Mouse (Mus musculus) CH12.LX (cell line): Measurements from ENCODE around the gene Focad. TPM values are rescaled to one million over a fixed set of nuclear protein-coding genes. Genes with fewer than 3 reads are reported as not detected.

Experiments
- DNase-seq: peaks from one replicate; pipeline ENCODE4 v3.0.0-alpha.2; 2013; ENCODE audit errors: extremely low read depth
- H3K27ac ChIP-seq: 2 replicates; pipeline ENCODE4 v1.5.1; 2012; ENCODE audit warnings: low read depth, mild to moderate bottlenecking, control low read depth, moderate library complexity; ENCODE audit not compliant: insufficient read depth
- H3K27me3 ChIP-seq: replicated peaks from 2 replicates; pipeline ENCODE3; 2012; ENCODE audit warnings: inconsistent platforms
- H3K36me3 ChIP-seq, 2 experiments: replicated peaks in 1 of 2; 2 replicates each; pipeline versions ENCODE3 to v1.6.1; 2012; ENCODE audit warnings: inconsistent platforms in 1 of 2, low read length in 1 of 2, mild to moderate bottlenecking in 1 of 2, mixed read lengths in 1 of 2, moderate library complexity in 1 of 2; ENCODE audit not compliant: control insufficient read depth in 1 of 2, insufficient read depth in 1 of 2
- H3K4me1 ChIP-seq, 2 experiments: 2 replicates each; pipeline ENCODE4 v1.6.1; 2012; ENCODE audit warnings: inconsistent platforms in 1 of 2, moderate library complexity in 1 of 2; ENCODE audit not compliant: insufficient read depth in 2 of 2, control insufficient read depth in 1 of 2
- H3K4me2 ChIP-seq: 2 replicates; pipeline ENCODE4 v1.6.1; 2012; ENCODE audit warnings: low read depth, mild to moderate bottlenecking, control low read depth; ENCODE audit not compliant: poor library complexity, insufficient read depth, severe bottlenecking
- H3K4me3 ChIP-seq, 3 experiments: fragments of 150-350 bp in 1 of 3; sonication (generic) in 1 of 3; replicated peaks in 1 of 3; 2 replicates each; pipeline versions ENCODE3 to v1.5.1; 2011 to 2012; ENCODE audit warnings: low read depth in 2 of 3, low read length in 2 of 3, mild to moderate bottlenecking in 2 of 3, moderate library complexity in 2 of 3, control low read depth in 1 of 3, improper control_type of control experiment in 1 of 3, inconsistent platforms in 1 of 3, mixed read lengths in 1 of 3; ENCODE audit not compliant: poor library complexity in 1 of 3
- H3K79me2 ChIP-seq: replicated peaks from 2 replicates; pipeline ENCODE4 v1.6.1; 2012; ENCODE audit warnings: mild to moderate bottlenecking, moderate library complexity; ENCODE audit not compliant: control insufficient read depth, poor library complexity, insufficient read depth, severe bottlenecking; ENCODE audit errors: extremely low read depth
- H3K9ac ChIP-seq: 2 replicates; pipeline ENCODE4 v1.6.1; 2012; ENCODE audit warnings: low read depth, mild to moderate bottlenecking, control low read depth, moderate library complexity; ENCODE audit not compliant: insufficient read depth
- H3K9me3 ChIP-seq: replicated peaks from 2 replicates; pipeline ENCODE3; 2012; ENCODE audit warnings: low read length, inconsistent platforms, mixed read lengths
- BHLHE40 ChIP-seq: IDR thresholded peaks from 2 replicates; pipeline ENCODE4 v1.6.1; 2011; ENCODE audit warnings: mild to moderate bottlenecking, low read depth, low read length, improper control_type of control experiment
- CHD1 ChIP-seq: IDR thresholded peaks from 2 replicates; pipeline ENCODE4 v1.6.1; 2012; ENCODE audit warnings: low read depth, low read length, improper control_type of control experiment, inconsistent platforms
- CTCF ChIP-seq, 2 experiments: IDR thresholded peaks in 1 of 2; conservative IDR thresholded peaks in 1 of 2; 2 replicates each; pipeline ENCODE4 v1.5.1; 2011 to 2012; ENCODE audit warnings: low read depth in 2 of 2, low read length in 2 of 2, improper control_type of control experiment in 1 of 2, inconsistent platforms in 1 of 2, mild to moderate bottlenecking in 1 of 2, moderate library complexity in 1 of 2
- E2F4 ChIP-seq: IDR thresholded peaks from 2 replicates; pipeline ENCODE4 v1.6.1; 2011; ENCODE audit warnings: low read depth, low read length, improper control_type of control experiment; ENCODE audit not compliant: insufficient replicate concordance
- GABPA ChIP-seq: IDR thresholded peaks from 2 replicates; pipeline ENCODE4 v1.6.1; 2012; ENCODE audit warnings: low read depth, low read length, improper control_type of control experiment, inconsistent platforms; ENCODE audit not compliant: insufficient replicate concordance
- JUND ChIP-seq: conservative IDR thresholded peaks from 2 replicates; pipeline ENCODE4 v1.6.1; 2011; ENCODE audit warnings: low read depth, low read length, improper control_type of control experiment
- MAX ChIP-seq: IDR thresholded peaks from 2 replicates; pipeline ENCODE4 v1.6.1; 2011; ENCODE audit warnings: low read length, improper control_type of control experiment
- MAZ ChIP-seq: IDR thresholded peaks from 2 replicates; pipeline ENCODE4 v1.6.1; 2012; ENCODE audit warnings: low read depth, mild to moderate bottlenecking, inconsistent platforms, low read length, improper control_type of control experiment, moderate library complexity
- MEF2A ChIP-seq: IDR thresholded peaks from 2 replicates; pipeline ENCODE4 v1.6.1; 2014; ENCODE audit warnings: low read depth, mild to moderate bottlenecking, inconsistent platforms, low read length, improper control_type of control experiment, borderline replicate concordance
- POLR2A ChIP-seq: IDR thresholded peaks from 2 replicates; pipeline ENCODE4 v1.6.1; 2011; ENCODE audit warnings: low read depth, mild to moderate bottlenecking, improper control_type of control experiment, low read length
- POLR2AphosphoS2 ChIP-seq: IDR thresholded peaks from 2 replicates; pipeline ENCODE4 v1.6.1; 2011; ENCODE audit warnings: low read depth, low read length, improper control_type of control experiment
- RAD21 ChIP-seq: IDR thresholded peaks from 2 replicates; pipeline ENCODE4 v1.6.1; 2011; ENCODE audit warnings: low read depth, mild to moderate bottlenecking, low read length, improper control_type of control experiment, moderate library complexity
- RCOR1 ChIP-seq: conservative IDR thresholded peaks from 2 replicates; pipeline ENCODE4 v1.6.1; 2012; ENCODE audit warnings: low read depth, mild to moderate bottlenecking, inconsistent platforms, low read length, improper control_type of control experiment
- SIN3A ChIP-seq: IDR thresholded peaks from 2 replicates; pipeline ENCODE4 v1.6.1; 2012; ENCODE audit warnings: low read length, improper control_type of control experiment, inconsistent platforms
- SMC3 ChIP-seq: IDR thresholded peaks from 2 replicates; pipeline ENCODE4 v1.6.1; 2011; ENCODE audit warnings: low read depth, low read length, improper control_type of control experiment
- USF2 ChIP-seq: conservative IDR thresholded peaks from 2 replicates; pipeline ENCODE4 v1.6.1; 2011; ENCODE audit warnings: low read depth, low read length, improper control_type of control experiment
- ZKSCAN1 ChIP-seq: IDR thresholded peaks from 2 replicates; pipeline ENCODE4 v1.6.1; 2012; ENCODE audit warnings: low read depth, inconsistent platforms, low read length, improper control_type of control experiment, borderline replicate concordance
- dilution Hi-C: fragments of 300-500 bp; cut with MboI; formaldehyde crosslinking; loops from 2 replicates; pipeline ENCODE4 v1.14.3; 2020; ENCODE audit warnings: low sequenced_read_pairs; ENCODE audit not compliant: extremely low pct_unique_long_range_greater_than_20kb, extremely low pct_ligation_motif_present
- in situ Hi-C: fragments of 300-500 bp; cut with MboI; formaldehyde crosslinking; loops from 3 replicates; pipeline ENCODE4 v1.14.3; 2019; ENCODE audit warnings: low sequenced_read_pairs, low pct_ligation_motif_present, low pct_unique_long_range_greater_than_20kb, mixed read lengths
- polyA plus RNA-seq: library from polyadenylated mRNA; unstranded; fragments of >175 nt; gene quantifications from 2 replicates; pipeline ENCODE4 v1.2.1, GENCODE M21; 2012; ENCODE audit warnings: low read depth; ENCODE audit not compliant: insufficient read length
- total RNA-seq, 2 experiments: library from RNA; depleted of rRNA; stranded (reverse); fragments of 300-350 nt in 1 of 2; fragments of >200 nt in 1 of 2; gene quantifications; 2 replicates each; pipeline ENCODE4 v1.2.3; 2012 to 2014

Gene Focad
- total and polyA plus RNA-seq, 3 experiments = 17.3 to 18.9 (median 18.2) TPM

- in situ Hi-C loops (no loop called here), dilution Hi-C loops (no loop called here)
- Histone ChIP-seq H3K27me3 (no peaks in the 10 kb centered on the region), H3K4me3 (no peak overlapping the region), H3K4me2 (no peak overlapping the region), H3K27ac (no peak overlapping the region), H3K9me3 (no peaks in the 10 kb centered on the region), H3K36me3 (no peaks in the 10 kb centered on the region), H3K4me1 (peaks cover 3 to 19% of the 10 kb centered on the region in 2 experiments; a peak in 2 of 4 replicates), H3K9ac (no peak overlapping the region), H3K79me2 (no peaks in the 10 kb centered on the region)
- TF ChIP-seq CHD1 (no peak), GABPA (no peak), POLR2AphosphoS2 (no peak), MEF2A (no peak), BHLHE40 (no peak), RAD21 (no peak)
- DNase-seq = no peak
Measured at GRCm38 (mm10) chr4:88438990-88439329, 344.5 kb downstream of the Focad start.

GRCm38 (mm10) chr4:88439669-88440123, 345.3 kb downstream of the Focad start:
- H3K4me1 ChIP-seq = peaks cover 3 to 19% of the 10 kb centered on the region in 2 experiments; a peak in 2 of 4 replicates
- H3K27ac ChIP-seq = no peak overlapping the region
- no peak overlapping the region for H3K4me3 ChIP-seq
- dilution Hi-C loops (no loop called here), in situ Hi-C loops (no loop called here)
- H3K36me3 ChIP-seq = no peaks in the 10 kb centered on the region
- H3K27me3 ChIP-seq = no peaks in the 10 kb centered on the region
- H3K9me3 ChIP-seq = no peaks in the 10 kb centered on the region
- DNase-seq = peak; percentile 17
- no peak for TF ChIP-seq SMC3
- TF ChIP-seq USF2 = no peak
- no peak for TF ChIP-seq CHD1
- no peak for TF ChIP-seq POLR2A
- TF ChIP-seq CTCF (conservative IDR thresholded peaks at IDR 0.05 in 1 of 2, IDR thresholded peaks at IDR 0.05 in 1 of 2; ENCODE audit: low read depth in 2 of 2, low read length in 2 of 2) = no peak
- TF ChIP-seq MEF2A = no peak
- TF ChIP-seq E2F4 = no peak
- TF ChIP-seq MAX = no peak
- TF ChIP-seq JUND = no peak
- H3K9ac ChIP-seq = no peak overlapping the region
- H3K79me2 ChIP-seq = no peaks in the 10 kb centered on the region
- no peak overlapping the region for H3K4me2 ChIP-seq

DNA sequence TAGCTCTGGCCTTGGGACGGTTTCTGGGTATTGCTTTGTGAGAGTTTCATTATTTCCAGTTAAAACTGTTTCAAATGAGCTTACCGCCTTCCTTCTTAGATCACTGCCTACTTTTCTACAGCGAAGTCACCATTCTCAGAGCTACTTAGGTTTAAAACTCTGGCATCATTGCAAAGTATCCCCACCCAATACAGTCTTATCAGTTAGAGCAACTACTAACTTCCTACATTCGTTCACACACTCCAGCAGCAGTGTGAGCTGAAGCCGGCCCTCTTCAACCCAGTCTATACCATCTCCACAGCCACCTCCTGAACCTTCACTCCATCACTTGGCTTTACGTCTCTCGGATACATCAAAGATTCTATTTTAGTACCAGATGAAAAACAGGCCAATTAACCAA, 346.4 kb downstream of the Focad start:
- Histone ChIP-seq H3K36me3 (no peaks in the 10 kb centered on the region), H3K79me2 (no peaks in the 10 kb centered on the region), H3K4me3 (no peak overlapping the region), H3K4me2 (no peak overlapping the region), H3K9ac (no peak overlapping the region), H3K9me3 (no peaks in the 10 kb centered on the region), H3K27me3 (no peaks in the 10 kb centered on the region), H3K27ac (no peak overlapping the region), H3K4me1 (peaks cover 3 to 19% of the 10 kb centered on the region in 2 experiments; a peak in 2 of 4 replicates)
- DNase-seq = no peak
- TF ChIP-seq JUND = no peak
- no peak for TF ChIP-seq RCOR1
- TF ChIP-seq MAZ = no peak
- no peak for TF ChIP-seq GABPA
- no peak for TF ChIP-seq MAX
- TF ChIP-seq CTCF (conservative IDR thresholded peaks at IDR 0.05 in 1 of 2, IDR thresholded peaks at IDR 0.05 in 1 of 2; ENCODE audit: low read depth in 2 of 2, low read length in 2 of 2) = no peak
- TF ChIP-seq SIN3A = no peak
- no peak for TF ChIP-seq ZKSCAN1
- dilution Hi-C loops = no loop called here
- in situ Hi-C loops = no loop called here
